Mouse (Mus musculus): ENCODE data around the gene Nkx2-5. TPM values are rescaled to one million over a fixed set of nuclear protein-coding genes. Genes with fewer than 3 reads are reported as not detected.

Nkx2-5 gene
- polyA plus RNA-seq, 1 experiment from 2014 or later: not detected

DNA sequence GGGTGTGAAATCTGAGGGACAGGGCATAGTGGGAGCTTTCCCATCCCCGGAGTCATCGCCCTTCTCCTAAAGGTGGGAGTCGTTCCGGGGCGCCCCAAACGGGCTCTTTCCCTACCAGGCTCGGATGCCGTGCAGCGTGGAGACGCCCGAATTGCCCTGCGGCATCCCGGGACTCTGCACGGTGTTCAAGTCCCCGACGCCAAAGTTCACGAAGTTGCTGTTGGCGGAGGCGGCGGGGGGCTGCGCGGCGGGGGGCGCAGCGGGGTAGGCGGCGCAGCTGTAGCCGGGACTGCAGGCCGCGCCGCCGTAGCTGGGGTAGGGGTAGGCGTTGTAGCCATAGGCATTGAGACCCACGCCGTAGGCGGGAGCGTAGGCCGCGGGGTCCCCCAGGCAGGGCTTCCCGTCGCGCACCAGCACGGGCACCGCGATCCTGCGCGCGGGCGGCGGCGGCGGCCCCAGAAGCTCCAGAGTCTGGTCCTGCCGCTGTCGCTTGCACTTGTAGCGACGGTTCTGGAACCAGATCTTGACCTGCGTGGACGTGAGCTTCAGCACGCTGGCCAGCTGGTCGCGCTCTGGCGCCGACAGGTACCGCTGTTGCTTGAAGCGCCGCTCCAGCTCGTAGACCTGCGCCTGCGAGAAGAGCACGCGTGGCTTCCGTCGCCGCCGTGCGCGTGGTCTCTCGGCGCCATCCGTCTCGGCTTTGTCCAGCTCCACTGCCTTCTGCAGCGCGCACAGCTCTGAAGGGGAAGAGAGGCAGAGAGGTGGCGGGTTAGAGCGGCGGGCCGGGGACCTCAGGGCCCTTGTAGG, 5.7 kb downstream of the Nkx2-5 start:
- no peaks in the 10 kb centered on the region for H3K9me3 ChIP-seq
- no peak overlapping the region for H3K27ac ChIP-seq
- DNase-seq (ENCODE audit: low spot score): no peak
- peaks cover 20% of the 10 kb centered on the region for H3K4me1 ChIP-seq (replicated peaks)
- H3K4me3 ChIP-seq: peak overlapping the region; percentile 18
- H3K27me3 ChIP-seq (ENCODE audit: insufficient read depth, poor library complexity, severe bottlenecking): peaks cover 100% of the 10 kb centered on the region
- WGBS: under 1% methylated on average over 87 of the region's 87 CpGs
- H3K36me3 ChIP-seq: no peaks in the 10 kb centered on the region

GRCm38 (mm10) chr17:26838191-26838910, 6.5 kb downstream of the Nkx2-5 start:
- under 1% methylated on average over 37 of the region's 37 CpGs for WGBS
- peaks cover 17% of the 10 kb centered on the region for H3K4me1 ChIP-seq (replicated peaks)
- H3K27me3 ChIP-seq (ENCODE audit: insufficient read depth, poor library complexity, severe bottlenecking): peaks cover 100% of the 10 kb centered on the region
- peak; percentile 37 for DNase-seq (ENCODE audit: low spot score)
- no peaks in the 10 kb centered on the region for H3K36me3 ChIP-seq
- H3K27ac ChIP-seq: no peak overlapping the region
- no peaks in the 10 kb centered on the region for H3K9me3 ChIP-seq
- peak overlapping the region; percentile 18; the same call in 1 of the 2 replicates for H3K4me3 ChIP-seq

- WGBS: under 1% methylated on average over 7 of the region's 7 CpGs
- no peak for DNase-seq (ENCODE audit: low spot score)
- Histone ChIP-seq H3K27ac (no peak overlapping the region), H3K4me3 (no peak overlapping the region), H3K36me3 (no peaks in the 10 kb centered on the region), H3K27me3 (ENCODE audit: insufficient read depth, poor library complexity, severe bottlenecking) (peaks cover 100% of the 10 kb centered on the region), H3K9me3 (no peaks in the 10 kb centered on the region), H3K4me1 (replicated peaks) (peaks cover 17% of the 10 kb centered on the region)
Observed at GRCm38 (mm10) chr17:26837546-26837985, 7.2 kb downstream of the Nkx2-5 start.

DNA sequence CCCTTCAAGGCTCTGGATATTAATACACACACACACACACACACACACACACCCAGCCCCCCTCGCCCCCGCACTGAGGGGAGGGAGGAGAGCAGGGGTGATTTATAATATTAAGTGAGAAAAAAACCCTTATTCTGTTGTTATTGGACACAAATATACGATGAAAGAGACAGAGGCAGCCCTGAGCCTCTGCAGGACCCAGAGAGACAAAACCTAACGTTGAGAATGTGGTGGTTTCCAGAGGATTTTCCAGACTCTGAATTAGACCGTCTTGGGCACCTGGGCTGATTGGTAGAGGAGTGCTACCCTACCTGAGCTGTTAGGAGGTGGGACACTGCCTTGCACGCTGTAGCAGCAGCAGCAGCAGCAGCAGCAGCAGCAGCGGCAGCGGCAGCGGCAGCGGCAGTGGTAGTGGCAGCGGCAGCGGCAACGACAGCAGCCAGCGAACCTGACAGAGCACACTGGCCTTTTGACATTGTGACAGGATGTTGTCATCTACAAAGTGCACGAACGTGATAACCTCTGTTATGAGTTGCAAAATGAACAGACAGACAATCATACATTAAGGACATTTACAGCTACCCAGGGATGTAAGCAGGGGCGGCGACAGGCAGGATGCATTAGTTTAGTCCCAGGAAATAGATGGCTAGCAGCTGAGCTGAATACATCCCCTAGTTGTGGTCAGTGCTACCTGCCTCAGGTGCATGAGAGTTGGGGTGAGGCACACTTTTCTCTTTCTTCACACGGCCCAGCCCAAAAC, 7.8 kb downstream of the Nkx2-5 start:
- Histone ChIP-seq H3K36me3 (no peaks in the 10 kb centered on the region), H3K27me3 (ENCODE audit: insufficient read depth, poor library complexity, severe bottlenecking) (peaks cover 95% of the 10 kb centered on the region), H3K27ac (no peak overlapping the region), H3K9me3 (no peaks in the 10 kb centered on the region), H3K4me3 (no peak overlapping the region), H3K4me1 (replicated peaks) (peaks cover 17% of the 10 kb centered on the region)
- no peak for DNase-seq (ENCODE audit: low spot score)
- 4% methylated on average over 19 of the region's 19 CpGs for WGBS

DNA sequence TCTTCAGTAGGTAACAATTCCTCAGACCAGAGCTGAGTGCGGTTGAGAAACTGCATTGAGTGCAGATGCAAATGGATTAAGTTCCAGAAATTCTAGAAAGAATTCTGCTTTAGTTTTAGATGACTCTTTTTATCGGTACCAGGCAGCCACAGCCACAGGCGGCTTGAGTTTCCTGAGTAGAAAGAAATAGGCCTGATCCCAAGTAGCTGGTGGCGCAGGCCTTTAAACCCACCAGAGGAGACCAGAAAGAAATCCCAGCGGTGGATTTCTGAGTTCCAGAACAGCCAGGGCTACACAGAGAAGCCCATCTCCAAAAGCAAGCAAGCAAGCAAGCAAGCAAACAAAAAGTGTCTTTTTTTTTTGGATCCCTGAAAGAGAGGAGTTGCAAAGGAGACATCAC, 8.4 kb downstream of the Nkx2-5 start:
- peak; percentile 7 for DNase-seq (ENCODE audit: low spot score)
- peaks cover 89% of the 10 kb centered on the region for H3K27me3 ChIP-seq (ENCODE audit: insufficient read depth, poor library complexity, severe bottlenecking)
- no peaks in the 10 kb centered on the region for H3K36me3 ChIP-seq
- WGBS: 6% methylated on average over 5 of the region's 5 CpGs
- H3K27ac ChIP-seq: no peak overlapping the region
- no peak overlapping the region for H3K4me3 ChIP-seq
- peaks cover 16% of the 10 kb centered on the region for H3K4me1 ChIP-seq (replicated peaks)
- H3K9me3 ChIP-seq: no peaks in the 10 kb centered on the region

DNA sequence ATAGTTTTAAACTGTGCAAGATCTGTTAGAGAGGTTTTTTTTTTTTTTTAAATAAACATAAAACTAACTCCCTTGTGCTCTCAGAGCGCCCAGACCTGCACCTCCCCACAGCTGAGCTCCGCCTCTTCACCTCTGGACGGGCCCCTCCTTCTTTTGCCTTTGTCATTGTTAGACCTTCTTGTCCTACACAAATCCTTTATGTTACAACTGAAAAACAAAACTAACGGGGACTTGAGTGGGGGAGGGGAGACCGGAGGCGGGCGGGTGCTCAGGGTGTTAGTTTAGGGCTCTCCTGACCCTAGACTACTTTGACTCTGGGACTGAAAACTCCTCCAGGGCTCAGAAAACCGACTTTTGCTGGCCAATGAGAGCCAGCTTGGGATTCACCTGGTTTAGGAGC, 8.9 kb downstream of the Nkx2-5 start:
- H3K27me3 ChIP-seq (ENCODE audit: insufficient read depth, poor library complexity, severe bottlenecking): peaks cover 85% of the 10 kb centered on the region
- 4% methylated on average over 8 of the region's 8 CpGs for WGBS
- H3K4me3 ChIP-seq: no peak overlapping the region

GRCm38 (mm10) chr17:26834966-26835755, 9.6 kb downstream of the Nkx2-5 start:
- Histone ChIP-seq H3K36me3 (no peaks in the 10 kb centered on the region), H3K27me3 (ENCODE audit: insufficient read depth, poor library complexity, severe bottlenecking) (peaks cover 81% of the 10 kb centered on the region), H3K4me1 (replicated peaks) (peaks cover 10% of the 10 kb centered on the region), H3K4me3 (no peak overlapping the region), H3K27ac (no peak overlapping the region), H3K9me3 (peaks cover 3% of the 10 kb centered on the region; the same call in 1 of the 2 replicates)
- no peak for DNase-seq (ENCODE audit: low spot score)
- WGBS: 8% methylated on average over 3 of the region's 9 CpGs

More for the DNA sequence above, 8.9 kb downstream of the Nkx2-5 start:
- no peak overlapping the region for H3K27ac ChIP-seq
- H3K9me3 ChIP-seq: peaks cover under 1% of the 10 kb centered on the region; the same call in 1 of the 2 replicates
- no peak for DNase-seq (ENCODE audit: low spot score)
- H3K36me3 ChIP-seq: no peaks in the 10 kb centered on the region
- peaks cover 12% of the 10 kb centered on the region for H3K4me1 ChIP-seq (replicated peaks)

DNA sequence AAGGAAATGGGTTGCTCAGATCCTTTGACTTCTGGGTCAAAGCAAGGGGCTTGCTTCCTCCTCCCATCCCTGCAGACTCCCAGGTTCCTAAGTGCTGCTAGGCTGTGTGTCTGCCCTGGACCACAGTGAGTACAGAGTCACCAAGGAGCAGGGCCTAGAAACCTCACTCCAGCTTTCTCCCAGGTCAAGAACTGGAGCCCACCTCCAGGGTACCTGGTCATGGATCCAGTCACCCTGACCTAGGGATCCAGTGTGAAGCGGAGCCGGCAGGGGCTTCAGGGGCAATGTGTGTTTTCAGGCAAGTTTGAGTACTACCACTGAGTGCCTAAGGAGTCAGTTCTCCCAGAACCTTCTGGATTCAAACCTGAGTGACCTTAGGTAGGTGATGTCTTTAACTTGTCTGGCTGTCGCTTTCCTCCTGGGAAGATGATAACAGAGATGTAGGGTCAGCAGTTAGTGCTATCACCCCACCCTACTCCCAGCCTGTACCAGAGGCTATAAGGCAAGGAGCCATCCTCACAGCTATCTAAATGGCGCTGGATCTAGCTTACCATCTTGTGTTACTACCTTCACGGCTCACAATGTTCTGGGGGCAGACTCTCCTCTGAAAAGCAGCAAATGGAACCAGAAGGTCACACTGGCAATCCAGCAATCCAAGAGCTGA, 10.4 kb downstream of the Nkx2-5 start:
- 70% methylated on average over 5 of the region's 5 CpGs for WGBS
- Histone ChIP-seq H3K36me3 (no peaks in the 10 kb centered on the region), H3K27me3 (ENCODE audit: insufficient read depth, poor library complexity, severe bottlenecking) (peaks cover 74% of the 10 kb centered on the region), H3K27ac (no peak overlapping the region), H3K4me1 (replicated peaks) (peaks cover 9% of the 10 kb centered on the region), H3K9me3 (peaks cover 3% of the 10 kb centered on the region; the same call in 1 of the 2 replicates), H3K4me3 (no peak overlapping the region)
- DNase-seq (ENCODE audit: low spot score): no peak

GRCm38 (mm10) chr17:26833806-26834205, 11.0 kb downstream of the Nkx2-5 start:
- H3K27ac ChIP-seq: no peak overlapping the region
- no peaks in the 10 kb centered on the region for H3K36me3 ChIP-seq
- H3K4me3 ChIP-seq: no peak overlapping the region
- WGBS: 73% methylated on average over 2 of the region's 2 CpGs
- peaks cover 2% of the 10 kb centered on the region; the same call in 1 of the 2 replicates for H3K4me1 ChIP-seq (replicated peaks)
- H3K27me3 ChIP-seq (ENCODE audit: insufficient read depth, poor library complexity, severe bottlenecking): peaks cover 67% of the 10 kb centered on the region
- peak; percentile 1 for DNase-seq (ENCODE audit: low spot score)
- H3K9me3 ChIP-seq: peaks cover 3% of the 10 kb centered on the region; the same call in 1 of the 2 replicates

DNA sequence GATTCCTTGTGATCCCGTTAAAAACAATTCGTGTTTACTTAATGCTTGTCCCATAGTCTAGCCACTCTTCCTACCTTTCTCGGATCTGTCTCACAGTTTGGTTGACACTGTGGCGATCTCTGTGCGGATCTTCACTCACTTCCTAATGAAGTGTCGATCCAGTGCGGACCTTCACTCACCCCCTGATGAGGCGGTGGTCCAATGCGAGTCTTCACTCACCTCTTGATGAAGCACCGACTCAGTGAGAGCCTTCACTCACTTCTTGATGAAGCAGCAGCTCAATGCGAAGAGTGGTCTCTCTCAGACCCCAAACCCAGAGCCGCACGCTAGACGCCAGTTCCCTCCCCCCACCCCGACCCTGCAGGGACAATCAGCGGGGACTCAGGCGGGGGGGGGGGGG, 18.7 kb downstream of the Nkx2-5 start:
- no peaks in the 10 kb centered on the region for H3K4me1 ChIP-seq (replicated peaks)
- H3K4me3 ChIP-seq: no peak overlapping the region
- 0 out of 2 replicates have a peak, but pooled peaks cover 4% of the 10 kb centered on the region for H3K27me3 ChIP-seq (ENCODE audit: insufficient read depth, poor library complexity, severe bottlenecking)
- no peak for DNase-seq (ENCODE audit: low spot score)
- no peak overlapping the region for H3K27ac ChIP-seq
- peaks cover 3% of the 10 kb centered on the region; the same call in 1 of the 2 replicates for H3K9me3 ChIP-seq
- 69% methylated on average over 17 of the region's 17 CpGs for WGBS
- H3K36me3 ChIP-seq: no peaks in the 10 kb centered on the region

DNA sequence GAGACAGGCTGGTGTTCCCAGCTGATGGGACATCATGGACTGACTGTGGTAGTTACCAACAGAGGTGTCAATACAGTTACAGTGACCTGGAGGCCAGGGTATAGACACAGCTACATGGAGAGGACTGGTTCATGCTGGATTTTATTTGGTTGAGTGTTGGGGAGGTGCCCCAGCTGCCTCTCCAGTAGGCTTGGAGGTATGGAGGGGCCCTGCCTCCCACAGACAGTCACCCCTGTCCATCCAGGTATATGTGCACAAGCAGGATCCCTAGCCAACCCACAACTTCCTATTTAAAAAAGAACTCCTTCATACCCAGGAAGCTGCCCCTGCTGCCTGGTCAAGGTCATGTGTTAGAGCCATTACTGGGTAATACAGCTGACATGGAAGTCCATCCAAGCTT, 27.0 kb downstream of the Nkx2-5 start:
- H3K9me3 ChIP-seq: no peaks in the 10 kb centered on the region
- DNase-seq (ENCODE audit: low spot score): no peak
- no peak overlapping the region for H3K27ac ChIP-seq
- no peaks in the 10 kb centered on the region for H3K36me3 ChIP-seq
- no peaks in the 10 kb centered on the region for H3K27me3 ChIP-seq (ENCODE audit: insufficient read depth, poor library complexity, severe bottlenecking)
- no peak overlapping the region for H3K4me3 ChIP-seq
- no peaks in the 10 kb centered on the region for H3K4me1 ChIP-seq (replicated peaks)
